Mouse (Mus musculus) liver, embryonic 13.5 days (tissue): ENCODE results near the gene Snd1. TPM values are rescaled to one million over a fixed set of nuclear protein-coding genes. Genes with fewer than 3 reads are reported as not detected.

Experiments used
- ATAC-seq: fragments of 200-750 bp; cut with Nextera tagmentation; 2 replicates; pipeline ENCODE4 v1.8.0; 2017; ENCODE audit warnings: low read depth, mild to moderate bottlenecking, moderate number of reproducible peaks, moderate library complexity
- DNase-seq: peaks from one replicate; pipeline ENCODE4 v3.0.0; 2022
- H3K27ac ChIP-seq: fragments of 300-500 bp; sonication (generic); 2 replicates; pipeline ENCODE4 v1.5.1; 2015; ENCODE audit warnings: moderate library complexity, mild to moderate bottlenecking, inconsistent platforms
- H3K27me3 ChIP-seq: fragments of 300-500 bp; sonication (generic); 2 replicates; pipeline ENCODE4 v1.6.1; 2015; ENCODE audit warnings: mild to moderate bottlenecking, inconsistent platforms
- H3K36me3 ChIP-seq: fragments of 300-500 bp; sonication (generic); 2 replicates; pipeline ENCODE4 v1.6.1; 2015; ENCODE audit warnings: mild to moderate bottlenecking, inconsistent platforms
- H3K4me1 ChIP-seq: fragments of 300-500 bp; sonication (generic); replicated peaks from 2 replicates; pipeline ENCODE4 v1.6.1; 2015; ENCODE audit warnings: inconsistent platforms
- H3K4me2 ChIP-seq: fragments of 300-500 bp; sonication (generic); 2 replicates; pipeline ENCODE4 v1.6.1; 2015; ENCODE audit warnings: inconsistent platforms, mild to moderate bottlenecking, moderate library complexity
- H3K4me3 ChIP-seq: fragments of 300-500 bp; sonication (generic); replicated peaks from 2 replicates; pipeline ENCODE4 v1.5.1; 2015; ENCODE audit warnings: mild to moderate bottlenecking, inconsistent platforms
- H3K9ac ChIP-seq: fragments of 300-500 bp; sonication (generic); 2 replicates; pipeline ENCODE4 v1.6.1; 2015; ENCODE audit warnings: mild to moderate bottlenecking, inconsistent platforms
- H3K9me3 ChIP-seq: fragments of 300-500 bp; sonication (generic); replicated peaks from 2 replicates; pipeline ENCODE4 v1.6.1; 2016; ENCODE audit warnings: inconsistent platforms
- WGBS: fragments of 180-500 bp; shearing (Covaris S2); methylation state at CpG from one replicate; pipeline ENCODE4 v1.1.7; 2015; ENCODE audit not compliant: insufficient replicate concordance; 5-methylcytosine and 5-hydroxymethylcytosine counted together
- polyA plus RNA-seq: library from polyadenylated mRNA; unstranded; fragments of >200 nt; fragmentation: Nextera tagmentation; extraction: Ambion mirVana; gene quantifications from 2 replicates; pipeline ENCODE4 v1.2.1, GENCODE M21; 2015

The Snd1 gene
- polyA plus RNA-seq, 1 experiment from 2014 or later = 55.2 TPM

GRCm38 (mm10) chr6:28874053-28874452, 399.1 kb downstream of the Snd1 start:
- Histone ChIP-seq H3K9ac (no peak overlapping the region), H3K36me3 (peaks cover 24% of the 10 kb centered on the region), H3K4me1 (no peaks in the 10 kb centered on the region), H3K4me2 (no peak overlapping the region), H3K27me3 (no peaks in the 10 kb centered on the region), H3K4me3 (no peak overlapping the region), H3K27ac (no peak overlapping the region), H3K9me3 (no peaks in the 10 kb centered on the region)
- DNase-seq (no peak), ATAC-seq (no peak)
- 83% methylated on average over 11 of the region's 11 CpGs for WGBS

- Histone ChIP-seq H3K9me3 (no peaks in the 10 kb centered on the region), H3K27me3 (no peaks in the 10 kb centered on the region), H3K27ac (no peak overlapping the region), H3K4me1 (no peaks in the 10 kb centered on the region), H3K4me3 (no peak overlapping the region), H3K36me3 (peaks cover 24% of the 10 kb centered on the region), H3K4me2 (no peak overlapping the region), H3K9ac (no peak overlapping the region)
- ATAC-seq (no peak), DNase-seq (no peak)
- 87% methylated on average over 5 of the region's 5 CpGs for WGBS
These were observed 399.8 kb downstream of the Snd1 start for GRCm38 (mm10) chr6:28874759-28875158.

- 82% methylated on average over 1 of the region's 1 CpGs for WGBS
- H3K4me1 ChIP-seq = peaks cover 4% of the 10 kb centered on the region; the same call in 1 of the 2 replicates
- no peak for ATAC-seq
These were observed 400.4 kb downstream of the Snd1 start for GRCm38 (mm10) chr6:28875333-28875732.

DNA sequence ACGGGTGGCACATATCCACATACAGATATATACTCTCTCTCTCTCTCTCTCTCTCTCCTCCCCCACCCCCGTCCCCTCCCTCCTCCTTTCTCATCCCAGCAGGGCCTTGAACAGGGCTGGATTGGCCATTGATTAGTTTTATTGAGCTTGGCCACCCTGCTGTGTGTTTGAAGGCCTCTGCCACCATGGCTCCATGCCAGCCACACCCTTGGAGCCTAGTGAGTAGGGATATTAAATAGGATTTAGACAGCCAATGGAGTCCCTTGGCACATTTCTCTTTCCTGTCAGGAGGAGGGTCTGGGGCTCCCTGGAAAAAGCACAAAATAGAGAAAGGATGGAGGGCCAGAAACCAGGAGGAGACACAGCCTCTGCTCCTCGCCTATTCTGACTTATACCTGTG, 401.6 kb downstream of the Snd1 start:
- no peak overlapping the region for H3K27ac ChIP-seq
- ATAC-seq (no peak), DNase-seq (no peak)
- H3K4me1 ChIP-seq = peaks cover 8% of the 10 kb centered on the region; the same call in 1 of the 2 replicates
- H3K4me3 ChIP-seq = no peak overlapping the region
- H3K27me3 ChIP-seq = no peaks in the 10 kb centered on the region
- H3K9me3 ChIP-seq = no peaks in the 10 kb centered on the region
- 57% methylated on average over 3 of the region's 3 CpGs for WGBS
- H3K36me3 ChIP-seq = peaks cover 36% of the 10 kb centered on the region
- H3K4me2 ChIP-seq = no peak overlapping the region
- H3K9ac ChIP-seq = no peak overlapping the region

More at GRCm38 (mm10) chr6:28875333-28875732, 400.4 kb downstream of the Snd1 start:
- Histone ChIP-seq H3K9ac (no peak overlapping the region), H3K4me2 (no peak overlapping the region), H3K36me3 (peaks cover 28% of the 10 kb centered on the region), H3K27me3 (no peaks in the 10 kb centered on the region), H3K4me3 (no peak overlapping the region), H3K27ac (no peak overlapping the region), H3K9me3 (no peaks in the 10 kb centered on the region)
- DNase-seq = no peak

DNA sequence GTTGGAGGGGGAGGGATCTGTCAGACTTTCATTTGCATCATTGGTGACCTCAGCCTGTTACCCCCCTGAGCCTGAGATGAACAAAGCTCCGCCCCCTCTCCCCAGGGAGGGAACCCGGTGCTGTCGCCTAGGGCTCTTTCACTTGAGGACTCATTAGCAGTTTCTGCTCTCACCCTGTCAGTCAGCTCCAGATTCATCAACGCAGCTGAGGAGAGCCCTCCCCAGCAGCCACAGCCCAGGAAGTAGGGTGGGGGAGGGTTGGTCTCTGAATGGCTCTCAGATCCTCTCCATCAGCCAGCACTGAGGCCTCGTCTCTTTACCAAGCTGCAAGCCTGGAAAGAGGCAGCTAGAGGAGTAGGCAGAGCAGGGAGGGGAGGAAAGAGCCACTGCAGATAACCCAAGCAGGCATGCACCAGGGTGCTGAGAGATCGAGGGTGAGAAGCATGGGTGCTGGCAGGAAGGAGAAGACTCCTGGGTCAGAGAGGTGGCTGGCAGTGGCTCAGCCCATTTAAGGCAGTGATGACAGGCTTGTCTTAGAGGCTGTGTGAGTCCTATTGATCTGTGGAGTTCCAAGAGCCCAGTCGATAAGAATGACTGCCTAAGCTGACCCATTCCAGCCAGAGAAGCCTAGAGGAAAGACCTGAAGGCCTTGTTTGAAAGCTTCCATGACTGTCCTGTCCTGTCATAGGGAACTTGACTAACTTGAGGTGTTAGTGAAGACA, 403.2 kb downstream of the Snd1 start:
- ATAC-seq = no peak
- 45% methylated on average over 7 of the region's 7 CpGs for WGBS
- H3K9ac ChIP-seq = no peak overlapping the region
- peaks cover 8% of the 10 kb centered on the region; the same call in 1 of the 2 replicates for H3K4me1 ChIP-seq
- no peaks in the 10 kb centered on the region for H3K27me3 ChIP-seq
- H3K36me3 ChIP-seq = peaks cover 51% of the 10 kb centered on the region
- no peaks in the 10 kb centered on the region for H3K9me3 ChIP-seq
- no peak for DNase-seq
- H3K4me2 ChIP-seq = no peak overlapping the region
- no peak overlapping the region for H3K4me3 ChIP-seq
- no peak overlapping the region for H3K27ac ChIP-seq

DNA sequence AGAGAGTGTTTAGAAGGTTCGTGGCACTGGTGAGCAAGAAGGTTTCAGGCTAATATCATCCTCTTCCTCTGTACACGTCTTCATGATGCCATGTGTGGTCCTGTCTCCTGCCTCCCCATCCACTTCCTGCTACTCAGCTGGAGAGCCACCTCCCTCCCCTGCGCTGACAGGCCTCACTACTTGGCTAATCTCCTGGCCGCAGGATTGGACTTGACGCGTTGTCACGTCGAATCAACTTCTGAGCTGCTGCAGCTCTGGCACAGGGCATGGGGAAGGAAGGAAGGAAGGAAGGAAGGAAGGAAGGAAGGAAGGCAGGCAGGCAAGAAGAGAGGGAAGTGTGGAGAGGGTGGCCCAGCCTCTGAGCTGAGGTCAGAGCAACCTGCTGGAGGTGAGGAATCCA, 404.4 kb downstream of the Snd1 start:
- Histone ChIP-seq H3K4me3 (no peak overlapping the region), H3K27ac (no peak overlapping the region), H3K4me1 (peaks cover 8% of the 10 kb centered on the region; the same call in 1 of the 2 replicates), H3K36me3 (peaks cover 63% of the 10 kb centered on the region), H3K27me3 (no peaks in the 10 kb centered on the region), H3K9ac (no peak overlapping the region), H3K4me2 (no peak overlapping the region), H3K9me3 (no peaks in the 10 kb centered on the region)
- DNase-seq = no peak
- WGBS = 61% methylated on average over 8 of the region's 8 CpGs
- ATAC-seq = no peak

- peaks cover 64% of the 10 kb centered on the region for H3K36me3 ChIP-seq
- WGBS = 42% methylated on average over 4 of the region's 4 CpGs
- H3K9me3 ChIP-seq = no peaks in the 10 kb centered on the region
- no peaks in the 10 kb centered on the region for H3K27me3 ChIP-seq
- ATAC-seq = no peak
- H3K9ac ChIP-seq = no peak overlapping the region
- H3K27ac ChIP-seq = peak overlapping the region; percentile 53; the same call in 1 of the 2 replicates
- no peak overlapping the region for H3K4me3 ChIP-seq
- no peak overlapping the region for H3K4me2 ChIP-seq
- H3K4me1 ChIP-seq = peaks cover 8% of the 10 kb centered on the region; the same call in 1 of the 2 replicates
- DNase-seq = no peak
These were observed 406.0 kb downstream of the Snd1 start for GRCm38 (mm10) chr6:28880909-28881308.

- no peak overlapping the region for H3K4me3 ChIP-seq
- WGBS = 76% methylated on average over 5 of the region's 5 CpGs
- ATAC-seq (no peak), DNase-seq (no peak)
- H3K4me1 ChIP-seq = peaks cover 8% of the 10 kb centered on the region; the same call in 1 of the 2 replicates
- peaks cover 79% of the 10 kb centered on the region for H3K36me3 ChIP-seq
- H3K4me2 ChIP-seq = no peak overlapping the region
- H3K9me3 ChIP-seq = no peaks in the 10 kb centered on the region
- H3K27me3 ChIP-seq = no peaks in the 10 kb centered on the region
- no peak overlapping the region for H3K9ac ChIP-seq
- H3K27ac ChIP-seq = no peak overlapping the region
These were observed 408.6 kb downstream of the Snd1 start for GRCm38 (mm10) chr6:28883518-28883917.

GRCm38 (mm10) chr6:28886724-28887440, 411.9 kb downstream of the Snd1 start:
- no peak overlapping the region for H3K27ac ChIP-seq
- peaks cover 90% of the 10 kb centered on the region for H3K36me3 ChIP-seq
- 80% methylated on average over 7 of the region's 7 CpGs for WGBS
- H3K27me3 ChIP-seq = no peaks in the 10 kb centered on the region
- H3K9me3 ChIP-seq = no peaks in the 10 kb centered on the region
- no peak overlapping the region for H3K4me3 ChIP-seq
- no peak overlapping the region for H3K4me2 ChIP-seq
- ATAC-seq = no peak
- no peaks in the 10 kb centered on the region for H3K4me1 ChIP-seq
- no peak for DNase-seq
- no peak overlapping the region for H3K9ac ChIP-seq

DNA sequence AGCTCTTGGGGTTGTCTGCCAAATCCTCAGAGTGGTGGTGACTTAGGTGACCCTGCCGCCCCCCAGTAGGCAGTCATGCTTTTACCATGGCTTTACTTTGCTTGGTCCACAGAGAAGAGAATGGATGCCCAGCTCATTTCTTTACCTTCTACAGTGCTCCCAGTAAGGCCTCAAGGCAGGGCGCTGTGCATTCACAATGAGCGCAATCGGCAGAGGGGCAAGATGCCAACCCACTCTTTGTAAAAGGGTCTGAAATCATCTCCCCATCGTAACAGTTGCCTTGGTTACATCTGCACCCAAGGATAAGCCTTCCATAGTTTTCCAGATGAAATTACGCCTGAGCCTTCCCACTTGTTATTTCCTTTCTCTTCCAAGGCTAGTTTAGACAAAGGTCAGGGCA, 415.5 kb downstream of the Snd1 start:
- H3K27me3 ChIP-seq = no peaks in the 10 kb centered on the region
- DNase-seq (no peak), ATAC-seq (no peak)
- 76% methylated on average over 6 of the region's 6 CpGs for WGBS
- H3K36me3 ChIP-seq = peaks cover 60% of the 10 kb centered on the region
- no peak overlapping the region for H3K27ac ChIP-seq
- H3K4me2 ChIP-seq = no peak overlapping the region
- H3K9me3 ChIP-seq = no peaks in the 10 kb centered on the region
- no peak overlapping the region for H3K9ac ChIP-seq
- H3K4me3 ChIP-seq = no peak overlapping the region
- no peaks in the 10 kb centered on the region for H3K4me1 ChIP-seq

DNA sequence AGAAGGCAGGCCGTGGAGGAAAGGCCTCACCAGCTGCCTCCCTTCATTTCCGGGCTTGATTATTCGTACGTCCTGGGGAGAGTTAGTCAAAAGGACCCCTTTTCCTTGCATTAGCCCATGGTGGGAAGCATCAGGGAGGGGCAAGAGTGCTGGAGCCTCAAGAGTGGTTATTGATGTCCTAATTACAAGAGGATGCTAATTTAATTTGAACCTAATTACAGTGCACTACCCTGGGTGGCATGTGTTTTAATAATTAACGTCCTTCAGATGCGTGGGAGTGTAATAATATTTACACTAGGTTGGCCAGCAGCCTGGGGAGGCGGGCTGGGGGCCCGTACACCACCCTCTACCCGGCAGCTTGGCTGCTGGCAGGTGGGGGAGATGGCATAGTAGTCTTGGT, 416.5 kb downstream of the Snd1 start:
- WGBS = 65% methylated on average over 9 of the region's 9 CpGs
- Histone ChIP-seq H3K4me1 (no peaks in the 10 kb centered on the region), H3K27me3 (no peaks in the 10 kb centered on the region), H3K9ac (no peak overlapping the region), H3K4me2 (no peak overlapping the region), H3K27ac (no peak overlapping the region), H3K36me3 (peaks cover 50% of the 10 kb centered on the region), H3K9me3 (no peaks in the 10 kb centered on the region), H3K4me3 (no peak overlapping the region)
- no peak for ATAC-seq
- DNase-seq = no peak
